Mouse (Mus musculus) lung, embryonic 16.5 days (tissue): ENCODE measurements around the gene Gemin4. TPM values are rescaled to one million over a fixed set of nuclear protein-coding genes. Genes with fewer than 3 reads are reported as not detected.

Experiments
- ATAC-seq: fragments of 200-750 bp; cut with Nextera tagmentation; 2 replicates; pipeline ENCODE4 v1.8.0; 2017; ENCODE audit warnings: low read depth, mild to moderate bottlenecking, moderate library complexity
- H3K27ac ChIP-seq: fragments of 300-500 bp; sonication (generic); 2 replicates; pipeline ENCODE4 v1.5.1; 2014; ENCODE audit warnings: mild to moderate bottlenecking, control low read depth, low read length
- H3K27me3 ChIP-seq: fragments of 300-500 bp; sonication (generic); 2 replicates; pipeline ENCODE4 v1.6.1; 2014; ENCODE audit warnings: low read depth, low read length, mixed read lengths; ENCODE audit not compliant: control insufficient read depth, insufficient read depth
- H3K36me3 ChIP-seq: fragments of 300-500 bp; sonication (generic); 2 replicates; pipeline ENCODE4 v1.6.1; 2014; ENCODE audit warnings: low read length; ENCODE audit not compliant: control insufficient read depth, insufficient read depth
- H3K4me1 ChIP-seq: fragments of 300-500 bp; sonication (generic); replicated peaks from 2 replicates; pipeline ENCODE4 v1.6.1; 2014; ENCODE audit warnings: low read length, mixed read lengths; ENCODE audit not compliant: control insufficient read depth, insufficient read depth
- H3K4me2 ChIP-seq: fragments of 300-500 bp; sonication (generic); 2 replicates; pipeline ENCODE4 v1.6.1; 2014; ENCODE audit warnings: low read depth, low read length, control low read depth
- H3K4me3 ChIP-seq: fragments of 300-500 bp; sonication (generic); 2 replicates; pipeline ENCODE4 v1.5.1; 2014; ENCODE audit warnings: mild to moderate bottlenecking, low read length, control low read depth
- H3K9ac ChIP-seq: fragments of 300-500 bp; sonication (generic); 2 replicates; pipeline ENCODE4 v1.6.1; 2014; ENCODE audit warnings: low read length, control low read depth
- H3K9me3 ChIP-seq: fragments of 300-500 bp; sonication (generic); 2 replicates; pipeline ENCODE4 v1.6.1; 2016; ENCODE audit warnings: low read length; ENCODE audit not compliant: control insufficient read depth
- WGBS: fragments of 180-500 bp; shearing (Covaris S2); extraction: QIAGEN DNeasy Blood & Tissue Kit; methylation state at CpG from one replicate; pipeline ENCODE4 v1.1.7; 2014; 5-methylcytosine and 5-hydroxymethylcytosine counted together
- polyA plus RNA-seq: library from polyadenylated mRNA; unstranded; fragments of >200 nt; fragmentation: Nextera tagmentation; extraction: Ambion mirVana; gene quantifications from 2 replicates; pipeline ENCODE4 v1.2.1, GENCODE M21; 2015

Gene Gemin4
- polyA plus RNA-seq, 1 experiment from 2014 or later: 30.9 TPM

GRCm38 (mm10) chr11:76201761-76202674 lies 15.4 kb downstream of the Gemin4 start:
- Histone ChIP-seq H3K4me3 (peak overlapping the region; percentile 89), H3K36me3 (peaks cover 3% of the 10 kb centered on the region), H3K4me2 (peak overlapping the region; percentile 86), H3K27me3 (no peaks in the 10 kb centered on the region), H3K27ac (peak overlapping the region; percentile 52), H3K9me3 (no peaks in the 10 kb centered on the region), H3K4me1 (peaks cover 13% of the 10 kb centered on the region; the same call in 1 of the 2 replicates), H3K9ac (peak overlapping the region; percentile 92)
- WGBS: 0% methylated on average over 71 of the region's 90 CpGs
- peak; percentile 100 for ATAC-seq

DNA sequence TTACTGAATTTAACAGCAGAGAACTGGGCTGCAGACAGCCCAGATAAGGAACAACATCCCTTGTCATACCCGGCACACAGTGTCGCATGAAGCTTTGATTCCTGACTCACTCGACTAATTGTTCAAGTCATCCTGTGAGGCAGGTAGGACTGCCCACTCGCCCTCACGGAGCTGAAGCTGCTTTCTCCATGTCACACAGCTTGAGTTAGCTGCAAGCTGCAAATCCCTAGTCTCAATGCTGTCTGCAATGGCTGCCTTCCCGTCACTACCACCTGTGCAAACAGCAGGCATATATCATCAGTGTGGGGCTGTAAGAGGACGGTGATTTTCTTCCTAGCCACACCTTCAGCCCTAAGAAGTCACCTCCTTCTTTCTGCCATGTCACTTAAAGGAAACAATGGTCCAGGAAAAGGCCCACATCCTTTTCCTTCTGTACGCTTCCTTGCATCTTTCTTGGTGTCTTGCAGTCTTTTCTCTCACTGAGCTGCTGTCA lies 20.4 kb downstream of the Gemin4 start:
- Histone ChIP-seq H3K9me3 (no peaks in the 10 kb centered on the region), H3K9ac (no peak overlapping the region), H3K4me3 (no peak overlapping the region), H3K4me2 (no peak overlapping the region), H3K27me3 (no peaks in the 10 kb centered on the region), H3K4me1 (peaks cover 6% of the 10 kb centered on the region; the same call in 1 of the 2 replicates), H3K27ac (no peak overlapping the region), H3K36me3 (no peaks in the 10 kb centered on the region)
- no peak for ATAC-seq
- WGBS: 38% methylated on average over 8 of the region's 8 CpGs

- Histone ChIP-seq H3K36me3 (no peaks in the 10 kb centered on the region), H3K9me3 (no peaks in the 10 kb centered on the region), H3K4me2 (no peak overlapping the region), H3K4me1 (peaks cover 4% of the 10 kb centered on the region; the same call in 1 of the 2 replicates), H3K27ac (no peak overlapping the region), H3K27me3 (no peaks in the 10 kb centered on the region), H3K4me3 (no peak overlapping the region), H3K9ac (no peak overlapping the region)
- ATAC-seq: no peak
- 41% methylated on average over 8 of the region's 8 CpGs for WGBS
Measured at GRCm38 (mm10) chr11:76196275-76196976, 21.0 kb downstream of the Gemin4 start.

GRCm38 (mm10) chr11:76186908-76187307 lies 30.6 kb downstream of the Gemin4 start:
- Histone ChIP-seq H3K36me3 (no peaks in the 10 kb centered on the region), H3K9me3 (no peaks in the 10 kb centered on the region), H3K4me3 (no peak overlapping the region), H3K4me2 (no peak overlapping the region), H3K27ac (no peak overlapping the region), H3K9ac (no peak overlapping the region), H3K27me3 (no peaks in the 10 kb centered on the region), H3K4me1 (no peaks in the 10 kb centered on the region)
- ATAC-seq: no peak
- 81% methylated on average over 5 of the region's 6 CpGs for WGBS

DNA sequence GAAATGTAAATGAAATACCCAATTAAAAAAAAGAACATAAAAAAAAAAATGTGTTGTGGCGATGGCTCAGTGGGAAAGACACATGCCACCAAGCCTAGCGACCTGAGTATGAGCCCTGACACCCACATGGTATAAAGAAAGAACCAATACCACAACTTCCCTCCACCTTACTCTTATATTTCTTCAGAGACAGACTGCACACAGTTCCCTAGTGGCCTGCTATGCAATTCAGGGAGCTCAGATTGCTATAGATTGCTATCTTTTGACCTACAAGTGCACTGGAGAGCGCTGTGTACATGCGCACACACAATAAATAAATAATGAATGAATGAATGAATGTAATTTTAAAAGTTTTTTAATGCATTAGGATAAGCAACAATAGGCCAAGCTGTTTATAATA lies 33.7 kb downstream of the Gemin4 start:
- Histone ChIP-seq H3K27ac (no peak overlapping the region), H3K9me3 (no peaks in the 10 kb centered on the region), H3K4me1 (peaks cover 2% of the 10 kb centered on the region), H3K27me3 (no peaks in the 10 kb centered on the region), H3K9ac (no peak overlapping the region), H3K36me3 (no peaks in the 10 kb centered on the region), H3K4me3 (no peak overlapping the region), H3K4me2 (no peak overlapping the region)
- ATAC-seq: no peak
- WGBS: 62% methylated on average over 4 of the region's 4 CpGs

GRCm38 (mm10) chr11:76180146-76180540 lies 37.3 kb downstream of the Gemin4 start:
- Histone ChIP-seq H3K27me3 (no peaks in the 10 kb centered on the region), H3K9me3 (no peaks in the 10 kb centered on the region), H3K4me3 (peak overlapping the region; percentile 78), H3K4me1 (peaks cover 7% of the 10 kb centered on the region), H3K27ac (0 out of 2 replicates have a peak overlapping the region, but pooled peaks have one; percentile 36), H3K4me2 (peak overlapping the region; percentile 93), H3K36me3 (0 out of 2 replicates have a peak, but pooled peaks cover 2% of the 10 kb centered on the region), H3K9ac (peak overlapping the region; percentile 84)
- no peak for ATAC-seq
- WGBS: 12% methylated on average over 7 of the region's 7 CpGs

GRCm38 (mm10) chr11:76179495-76180145 lies 37.8 kb downstream of the Gemin4 start, which contains the start of the genes Vps53 and Fam57a:
Gene Vps53 (minus strand): TSS chr11:76179647.
Gene Fam57a (plus strand): TSS chr11:76179671.
- Histone ChIP-seq H3K36me3 (0 out of 2 replicates have a peak, but pooled peaks cover 2% of the 10 kb centered on the region), H3K27ac (peak within 1 kb of the TSS; percentile 60), H3K4me3 (peak within 1 kb of the TSS; percentile 78), H3K27me3 (no peaks in the 10 kb centered on the region), H3K4me2 (peak within 1 kb of the TSS; percentile 93), H3K9me3 (no peaks in the 10 kb centered on the region), H3K4me1 (peaks cover 7% of the 10 kb centered on the region), H3K9ac (peak within 1 kb of the TSS; percentile 84)
- peak; percentile 90 for ATAC-seq
- under 1% methylated on average over 36 of the region's 37 CpGs for WGBS

- Histone ChIP-seq H3K36me3 (0 out of 2 replicates have a peak, but pooled peaks cover 2% of the 10 kb centered on the region), H3K27ac (peak overlapping the region; percentile 60), H3K27me3 (no peaks in the 10 kb centered on the region), H3K4me3 (peak overlapping the region; percentile 78), H3K4me2 (peak overlapping the region; percentile 93), H3K4me1 (peaks cover 7% of the 10 kb centered on the region), H3K9me3 (no peaks in the 10 kb centered on the region), H3K9ac (peak overlapping the region; percentile 84)
- WGBS: under 1% methylated on average over 28 of the region's 28 CpGs
- peak; percentile 81 for ATAC-seq
Measured at GRCm38 (mm10) chr11:76178726-76179494, 38.6 kb downstream of the Gemin4 start.
